Mouse (Mus musculus): ENCODE measurements around the gene Qprt.

Gene Qprt

GRCm38 (mm10) chr7:127139100-127139499 lies 17.1 kb upstream of the Qprt start:
- ChIA-PET POLR2A (interaction anchor here in 1 of 4 experiments (1.4 to 1.5 kb wide), 2 partner anchors 12 to 340 kb away, joined by 3 to 4 read pairs; no protein-coding TSS in a partner anchor), CTCF (interaction anchor here in 1 of 4 experiments (2.9 kb wide), 1 partner anchor 9 kb away, joined by 11 read pairs; no protein-coding TSS in a partner anchor)

- CTCF ChIA-PET, result interaction anchor here in 2 of 4 experiments (1.0 to 2.9 kb wide), 3 partner anchors 8 to 10 kb away, joined by 3 to 11 read pairs (median 7); no protein-coding TSS in a partner anchor
- POLR2A ChIA-PET, result interaction anchor here in 2 of 4 experiments (0.9 to 1.9 kb wide), 5 partner anchors 8 to 107 kb away, joined by 3 to 5 read pairs (median 3); partner anchors contain the start of gene Zfp771 (in 1 of the 2)
Measured at GRCm38 (mm10) chr7:127137262-127138017, 15.4 kb upstream of the Qprt start, which contains the start of gene Spn. Gene Spn, minus strand, starts transcription at chr7:127137823.

GRCm38 (mm10) chr7:127136181-127137071 lies 14.4 kb upstream of the Qprt start:
- ChIA-PET CTCF (interaction anchor here in 2 of 4 experiments (0.6 to 1.5 kb wide), 5 partner anchors 9 to 281 kb away, joined by 3 to 6 read pairs (median 3); partner anchors contain the start of gene Pagr1b (in 1 of the 2)), POLR2A (interaction anchor here in 3 of 4 experiments (0.6 to 1.9 kb wide), 10 partner anchors 9 to 137 kb away, joined by 3 to 5 read pairs (median 3); partner anchors contain the start of gene Zfp771 (in 1 of the 3))

- ChIA-PET CTCF (interaction anchor here in 2 of 4 experiments (0.5 to 1.5 kb wide), 3 partner anchors 13 to 75 kb away, joined by 3 to 6 read pairs (median 4); no protein-coding TSS in a partner anchor), POLR2A (interaction anchor here in 2 of 4 experiments (0.9 to 1.9 kb wide), 9 partner anchors 10 to 336 kb away, joined by 3 to 5 read pairs (median 3); partner anchors contain the start of gene Qprt (in 1 of the 2))
Measured at GRCm38 (mm10) chr7:127134821-127135447, 12.9 kb upstream of the Qprt start.

- POLR2A ChIA-PET, result interaction anchor here in 2 of 4 experiments (0.6 to 1.0 kb wide), 2 partner anchors 11 to 89 kb away, joined by 4 to 5 read pairs; partner anchors contain the start of gene Qprt (in 1 of the 2)
- CTCF ChIA-PET, result interaction anchor here in 3 of 4 experiments (0.6 kb wide), 3 partner anchors 35 to 209 kb away, joined by 3 read pairs; no protein-coding TSS in a partner anchor
Measured at GRCm38 (mm10) chr7:127133125-127133524, 11.1 kb upstream of the Qprt start.

GRCm38 (mm10) chr7:127129638-127130037 lies 7.6 kb upstream of the Qprt start:
- POLR2A ChIA-PET, result interaction anchor here in 3 of 4 experiments (0.6 to 1.6 kb wide), 8 partner anchors 8 to 145 kb away, joined by 3 to 5 read pairs (median 4); partner anchors contain the start of gene Qprt (in 1 of the 3)
- CTCF ChIA-PET, result interaction anchor here (0.7 to 3.3 kb wide), 28 partner anchors 8 to 620 kb away, joined by 3 to 14 read pairs (median 3); partner anchors contain the start of gene Spn (in 2 of the 4)

GRCm38 (mm10) chr7:127121061-127121910 lies 740 bp downstream of the Qprt start:
- ChIA-PET CTCF (interaction anchor here in 3 of 4 experiments (0.6 to 2.1 kb wide), 5 partner anchors 10 to 567 kb away, joined by 3 to 9 read pairs (median 5); no protein-coding TSS in a partner anchor), POLR2A (interaction anchor here (0.5 to 1.6 kb wide), 17 partner anchors 8 to 145 kb away, joined by 3 to 7 read pairs (median 4); partner anchors contain the start of genes Cdiptos (in 1 of the 4), Maz (in 1 of the 4) and Pagr1a (in 1 of the 4))

GRCm38 (mm10) chr7:127118671-127119445 lies 3.2 kb downstream of the Qprt start:
- CTCF ChIA-PET, result interaction anchor here in 2 of 4 experiments (0.5 to 2.0 kb wide), 12 partner anchors 11 to 180 kb away, joined by 3 to 7 read pairs (median 3); no protein-coding TSS in a partner anchor
- POLR2A ChIA-PET, result interaction anchor here (0.6 to 1.7 kb wide), 10 partner anchors 10 to 395 kb away, joined by 3 to 5 read pairs (median 3); partner anchors contain the start of gene Maz (in 1 of the 4)

- CTCF ChIA-PET, result interaction anchor here in 3 of 4 experiments (0.5 to 2.0 kb wide), 23 partner anchors 12 to 952 kb away, joined by 3 to 7 read pairs (median 3); partner anchors contain the start of genes Dctpp1 (in 1 of the 3), Kif22 (in 1 of the 3) and Maz (in 1 of the 3)
- POLR2A ChIA-PET, result interaction anchor here (0.8 to 1.7 kb wide), 6 partner anchors 13 to 154 kb away, joined by 3 to 5 read pairs (median 3); partner anchors contain the start of gene Cd2bp2 (in 1 of the 4)
Measured at GRCm38 (mm10) chr7:127117948-127118347, 4.1 kb downstream of the Qprt start.

- POLR2A ChIA-PET, result interaction anchor here in 3 of 4 experiments (0.7 to 1.3 kb wide), 6 partner anchors 11 to 550 kb away, joined by 3 to 5 read pairs (median 3); no protein-coding TSS in a partner anchor
- CTCF ChIA-PET, result interaction anchor here in 2 of 4 experiments (0.5 to 1.4 kb wide), 3 partner anchors 46 to 66 kb away, joined by 3 to 4 read pairs (median 4); no protein-coding TSS in a partner anchor
Measured at GRCm38 (mm10) chr7:127116331-127116935, 5.6 kb downstream of the Qprt start.

- ChIA-PET POLR2A (interaction anchor here in 2 of 4 experiments (1.1 to 1.5 kb wide), 6 partner anchors 15 to 139 kb away, joined by 3 read pairs; partner anchors contain the start of gene Maz (in 1 of the 2)), CTCF (interaction anchor here in 1 of 4 experiments (1.8 kb wide), 1 partner anchor 14 kb away, joined by 9 read pairs; no protein-coding TSS in a partner anchor)
Measured at GRCm38 (mm10) chr7:127114920-127115319, 7.1 kb downstream of the Qprt start.

GRCm38 (mm10) chr7:127113614-127114259 lies 8.3 kb downstream of the Qprt start:
- ChIA-PET CTCF (interaction anchor here in 3 of 4 experiments (0.6 to 1.8 kb wide), 6 partner anchors 16 to 551 kb away, joined by 3 to 9 read pairs (median 4); partner anchors contain the start of gene Kif22 (in 1 of the 3)), POLR2A (interaction anchor here in 3 of 4 experiments (0.7 to 1.5 kb wide), 9 partner anchors 8 to 216 kb away, joined by 3 to 7 read pairs (median 3); partner anchors contain the start of genes Cd2bp2 (in 1 of the 3), Maz (in 1 of the 3) and Qprt (in 1 of the 3))

GRCm38 (mm10) chr7:127112921-127113597 lies 9.0 kb downstream of the Qprt start:
- POLR2A ChIA-PET, result interaction anchor here in 3 of 4 experiments (0.6 to 1.3 kb wide), 8 partner anchors 9 to 215 kb away, joined by 3 to 4 read pairs (median 4); partner anchors contain the start of genes Cd2bp2 (in 1 of the 3) and Qprt (in 1 of the 3)
- CTCF ChIA-PET, result interaction anchor here (0.6 to 2.9 kb wide), 8 partner anchors 16 to 552 kb away, joined by 3 to 20 read pairs (median 4); partner anchors contain the start of gene Kif22 (in 1 of the 4)

Data from embryonic stem cell, embryonic (primary cell).